Mouse (Mus musculus): Measurements from ENCODE around the gene Tns3.
A peak's percentile ranks its signal among the peaks of the same experiment; 100 is the strongest.

Tns3 gene

DNA sequence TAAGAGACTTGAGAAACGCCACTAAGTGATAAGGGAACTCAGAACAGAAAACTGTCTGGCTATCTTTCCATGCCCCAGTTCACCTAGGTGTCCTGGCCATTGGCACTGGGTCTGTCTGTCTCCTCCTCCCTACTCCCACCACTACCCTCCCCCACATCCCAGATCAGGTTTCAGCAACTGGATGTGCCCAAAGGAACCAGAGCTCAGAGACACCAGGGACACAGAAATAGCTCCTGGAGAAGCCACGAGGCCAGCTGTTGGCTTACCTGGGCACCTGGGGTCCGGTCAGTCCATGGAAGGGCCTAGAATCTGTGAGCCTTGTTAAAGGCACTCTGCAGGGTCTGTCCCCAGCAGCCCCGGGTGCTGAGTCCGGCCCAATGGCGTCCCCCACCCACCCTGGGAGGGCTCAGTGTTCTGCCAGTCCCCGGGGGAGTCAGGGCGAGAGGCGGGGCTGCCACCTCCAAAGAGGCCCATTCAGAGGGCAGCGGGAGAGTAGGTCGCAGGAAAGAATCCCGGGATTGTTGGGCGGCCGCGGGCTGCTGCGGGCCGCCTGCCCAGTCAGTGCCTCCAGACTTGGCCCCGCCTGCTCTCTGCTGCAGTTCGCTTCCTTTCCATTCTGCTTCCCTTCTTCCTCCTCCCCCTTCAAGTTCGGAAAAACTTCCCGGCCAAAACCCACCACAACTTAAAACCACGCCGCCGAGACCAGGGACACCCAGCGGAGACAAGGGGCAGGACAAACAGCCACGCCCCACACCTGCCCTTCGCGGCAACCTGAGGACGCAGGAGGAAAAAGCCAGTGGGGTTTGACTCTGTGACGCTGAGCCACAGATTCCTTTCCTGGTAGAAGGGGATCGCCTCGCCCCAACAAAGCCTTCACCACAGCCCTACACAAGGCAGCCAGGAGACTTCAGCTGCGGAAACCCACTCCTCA, 195.9 kb downstream of the Tns3 start:
- DNase-seq: peak; percentile 85

DNA sequence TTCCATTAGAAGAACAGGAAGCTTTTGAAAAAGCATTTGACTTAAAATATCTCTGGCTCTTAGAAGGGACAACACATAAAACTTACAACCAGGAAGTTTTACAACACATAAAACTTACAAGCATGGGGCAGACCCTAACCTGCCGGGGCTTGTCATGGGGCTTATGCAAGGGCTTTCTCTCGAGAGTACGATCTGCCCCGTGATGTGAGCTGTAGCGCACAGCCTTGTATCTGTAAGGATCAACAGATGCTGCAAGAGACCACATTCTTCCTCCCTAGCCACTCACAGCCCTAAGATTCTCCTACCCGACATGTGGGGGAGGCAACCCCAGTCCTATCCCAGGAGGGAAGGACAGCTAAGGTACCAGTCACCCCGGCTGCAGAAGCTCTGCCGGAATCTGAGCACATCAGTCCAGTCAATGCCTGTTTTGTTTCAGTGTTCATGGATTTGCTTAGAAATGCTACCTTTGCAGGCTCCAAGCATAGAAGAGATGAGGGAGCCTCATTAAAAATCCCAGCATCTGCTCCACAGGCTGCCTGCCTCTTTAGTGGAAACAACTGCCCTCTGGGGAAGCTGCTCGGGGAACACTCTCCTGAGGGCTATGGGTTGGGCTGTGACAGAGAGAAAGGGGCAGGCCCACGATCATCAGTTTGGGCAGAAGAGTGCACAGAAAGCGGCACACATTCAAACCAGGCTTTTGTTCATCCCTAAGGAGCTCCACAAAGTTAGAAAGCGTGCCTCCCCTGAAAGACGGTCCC, 196.8 kb downstream of the Tns3 start:
- DNase-seq: no peak

DNA sequence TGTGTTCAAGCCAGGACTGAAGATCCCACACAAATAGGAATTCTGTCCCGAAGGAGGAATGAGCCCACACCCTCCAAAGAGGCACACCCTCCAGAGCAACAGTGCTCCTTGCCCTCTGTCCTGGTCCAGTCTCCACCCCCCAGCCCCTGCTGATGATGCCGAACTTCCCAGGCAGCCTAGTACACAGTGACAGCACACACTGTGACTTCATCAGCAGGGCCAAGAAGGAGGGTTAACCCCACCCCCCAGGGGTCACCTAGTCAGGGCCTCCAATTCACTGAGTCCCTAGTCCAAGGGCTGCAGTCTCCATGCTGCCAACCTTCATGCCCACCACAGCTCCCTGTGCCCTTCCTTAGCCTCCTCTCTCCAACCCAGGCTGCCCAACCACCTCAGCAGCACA, 200.5 kb downstream of the Tns3 start:
- no peak for DNase-seq

DNA sequence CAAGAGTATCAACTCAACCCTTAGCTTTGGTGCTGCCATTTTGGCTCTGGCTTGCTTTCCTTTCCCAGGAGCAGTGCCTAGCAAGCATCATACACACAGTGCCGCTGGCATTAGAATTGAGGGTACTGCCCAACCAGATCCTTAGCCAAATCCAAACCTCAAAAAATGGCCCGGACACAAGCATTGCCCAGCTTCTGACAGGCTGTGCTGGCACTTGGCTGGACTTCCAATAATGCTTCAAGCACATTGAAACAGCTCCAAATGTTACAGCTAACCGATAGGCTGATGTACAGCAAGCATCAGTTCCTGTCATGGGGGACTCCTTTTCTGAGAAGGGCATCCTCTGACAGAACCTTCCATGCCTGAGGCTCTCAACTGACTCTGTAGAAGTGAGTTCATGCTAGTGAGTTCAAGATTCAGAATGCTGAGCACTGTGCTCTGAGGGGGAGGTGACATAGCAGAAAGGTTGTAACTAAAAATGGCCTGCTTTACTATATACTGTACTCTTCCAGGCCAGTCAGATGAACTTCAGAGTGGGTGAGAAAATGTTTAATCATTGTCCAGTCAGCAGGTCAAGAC, 201.4 kb downstream of the Tns3 start:
- no peak for DNase-seq

DNA sequence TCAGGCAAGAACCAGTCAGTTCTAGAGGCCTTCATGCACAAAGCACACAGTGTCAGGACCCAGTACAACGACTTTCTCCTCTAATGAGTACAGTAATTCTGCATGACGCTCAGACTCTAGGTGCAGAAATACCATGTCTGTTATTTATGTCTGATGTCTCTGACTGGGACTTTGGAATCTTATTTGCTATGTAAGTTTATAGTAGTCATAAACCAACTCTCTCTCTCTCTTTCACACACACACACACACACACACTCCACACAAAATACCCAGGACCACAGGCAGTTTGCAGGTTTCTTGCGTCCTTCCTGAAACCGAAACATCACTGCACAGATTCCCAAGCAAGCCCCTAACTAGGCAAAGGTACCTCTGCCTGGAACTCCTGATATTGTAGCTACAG, 203.5 kb downstream of the Tns3 start:
- no peak for DNase-seq

DNA sequence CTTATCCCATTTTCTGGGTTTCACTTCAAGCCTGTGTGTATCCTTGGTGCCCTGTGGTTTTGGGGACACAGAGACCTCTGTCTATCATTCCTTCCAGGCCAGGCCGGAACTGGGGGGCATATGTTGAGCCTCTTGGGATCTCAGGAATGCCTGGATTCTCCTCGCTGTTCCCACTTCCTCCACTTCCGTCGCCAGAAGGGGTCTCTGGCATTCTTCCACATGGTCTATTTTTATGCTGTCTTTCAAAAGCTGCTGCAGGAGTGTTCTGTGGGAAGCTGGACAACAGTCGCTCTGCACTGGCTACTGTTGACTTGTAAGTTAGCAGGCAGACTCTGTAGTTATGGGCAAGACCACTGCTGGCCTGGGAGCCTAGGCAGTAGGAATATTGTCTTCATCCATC, 206.4 kb downstream of the Tns3 start:
- peak; percentile 52 for DNase-seq

DNA sequence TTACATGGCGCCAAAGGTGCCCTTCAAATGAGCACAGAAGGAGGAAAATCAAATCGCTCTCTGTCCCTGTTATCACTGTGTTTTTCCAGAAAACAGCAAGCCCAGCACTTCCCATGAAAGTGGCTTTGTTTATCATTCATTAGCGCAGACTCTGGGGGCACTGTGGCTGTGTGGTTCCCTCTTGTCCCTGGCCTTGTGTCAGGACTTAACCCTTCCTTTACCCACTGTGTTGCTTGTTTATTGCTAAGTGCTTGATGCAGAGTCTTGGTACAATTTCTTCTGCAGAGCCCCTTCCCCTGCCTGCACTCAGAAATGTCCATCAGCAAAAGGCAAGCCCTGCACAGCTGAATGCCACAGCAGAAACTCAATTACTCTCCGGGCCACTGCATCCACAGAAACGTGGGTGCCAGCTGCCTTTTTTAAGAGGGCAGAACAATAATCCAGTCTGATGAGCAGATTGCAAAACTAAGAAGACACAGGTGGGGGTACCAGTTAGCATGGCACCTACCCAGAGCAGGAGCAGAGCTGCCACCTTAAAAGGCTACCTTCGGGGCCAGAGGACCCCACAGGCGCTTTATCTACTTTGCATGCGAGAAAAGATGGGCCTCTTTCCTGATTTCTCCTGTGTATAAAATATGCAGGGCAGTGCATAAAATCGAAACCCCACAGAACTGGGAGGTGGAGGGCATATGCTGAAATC, 207.6 kb downstream of the Tns3 start:
- no peak for DNase-seq

DNA sequence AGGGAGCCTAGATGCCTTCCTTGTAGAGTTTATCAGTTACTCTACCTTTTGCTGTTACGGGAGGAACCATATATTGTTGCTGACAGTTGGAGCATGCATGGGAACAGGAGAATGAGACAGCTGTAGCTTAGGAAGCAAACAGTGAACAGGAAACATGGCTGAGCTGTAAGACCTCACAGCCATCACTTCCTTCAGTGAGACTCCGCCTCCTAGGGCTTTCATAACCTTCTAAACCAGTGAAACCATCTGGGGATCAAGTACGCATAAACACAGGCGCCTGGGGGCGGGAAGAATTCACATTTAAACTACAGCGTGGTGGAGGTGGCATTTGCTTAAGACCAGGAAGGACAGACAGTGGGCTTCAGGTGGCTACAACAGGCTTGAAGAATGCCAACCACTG, 208.7 kb downstream of the Tns3 start:
- no peak for DNase-seq

DNA sequence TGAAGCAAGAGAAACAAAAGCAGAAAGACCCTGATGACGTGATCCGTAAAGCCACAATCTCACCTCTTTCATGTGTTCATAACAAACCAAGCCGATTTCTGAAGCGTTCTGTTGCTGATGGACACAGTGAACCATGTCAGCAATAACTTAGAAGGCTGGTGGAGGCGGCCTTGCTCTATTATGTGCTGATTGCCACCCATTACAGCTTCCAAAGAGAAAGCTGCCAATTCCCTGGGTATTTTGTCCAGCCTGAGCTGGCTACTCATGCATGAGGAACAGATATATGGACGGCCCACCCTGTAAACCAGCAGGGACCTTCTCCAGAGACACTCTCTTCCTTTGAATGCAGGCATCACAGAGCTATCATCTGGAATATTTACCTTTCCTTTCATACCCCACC, 211.1 kb downstream of the Tns3 start:
- DNase-seq: no peak

DNA sequence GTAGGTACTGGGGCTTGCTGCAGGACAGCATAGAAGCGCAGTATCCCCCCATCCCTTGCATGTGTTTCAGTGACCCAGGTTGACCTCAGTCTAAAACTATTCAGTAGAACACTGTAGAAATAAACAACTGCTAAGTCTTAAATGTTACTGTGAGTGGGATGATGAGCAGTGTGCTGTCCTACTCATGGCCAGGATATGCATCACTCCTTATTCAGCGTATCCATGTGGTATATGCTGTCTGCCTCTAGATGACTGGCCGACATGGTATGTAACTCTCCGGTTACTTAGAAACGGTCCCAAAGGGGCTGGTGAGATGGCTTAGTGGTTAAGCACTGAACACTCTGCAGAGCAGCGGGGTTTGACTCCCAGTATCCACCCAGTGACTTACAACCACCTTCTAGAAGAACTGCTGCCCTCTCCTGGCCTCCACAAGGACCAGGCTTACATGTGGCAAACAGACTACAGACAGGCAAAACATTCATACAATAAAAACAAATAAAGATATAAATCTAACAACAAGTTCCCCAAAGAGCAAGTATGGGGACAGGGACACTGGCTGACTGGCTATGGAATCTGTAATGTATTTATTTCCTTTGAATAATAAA, 212.6 kb downstream of the Tns3 start:
- no peak for DNase-seq

DNA sequence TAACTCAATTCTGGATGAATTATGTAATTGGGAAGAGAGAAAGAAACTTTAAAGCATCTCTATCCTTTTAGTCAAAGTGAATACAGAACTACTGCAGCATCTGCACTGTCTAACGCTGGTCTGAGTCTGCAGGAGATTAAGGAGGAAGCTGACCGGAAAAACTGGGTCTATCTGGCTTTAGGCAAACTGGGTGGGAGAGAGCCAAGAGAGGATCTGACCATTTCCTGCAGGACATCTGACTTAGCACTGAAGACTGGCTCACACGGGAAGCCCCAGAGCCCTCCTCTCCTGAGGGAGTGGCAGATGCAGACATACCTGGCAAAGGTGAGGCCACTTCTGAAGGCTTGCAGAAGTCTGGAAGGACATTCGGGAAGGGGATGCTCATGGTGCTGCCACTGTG, 213.8 kb downstream of the Tns3 start:
- no peak for DNase-seq

DNA sequence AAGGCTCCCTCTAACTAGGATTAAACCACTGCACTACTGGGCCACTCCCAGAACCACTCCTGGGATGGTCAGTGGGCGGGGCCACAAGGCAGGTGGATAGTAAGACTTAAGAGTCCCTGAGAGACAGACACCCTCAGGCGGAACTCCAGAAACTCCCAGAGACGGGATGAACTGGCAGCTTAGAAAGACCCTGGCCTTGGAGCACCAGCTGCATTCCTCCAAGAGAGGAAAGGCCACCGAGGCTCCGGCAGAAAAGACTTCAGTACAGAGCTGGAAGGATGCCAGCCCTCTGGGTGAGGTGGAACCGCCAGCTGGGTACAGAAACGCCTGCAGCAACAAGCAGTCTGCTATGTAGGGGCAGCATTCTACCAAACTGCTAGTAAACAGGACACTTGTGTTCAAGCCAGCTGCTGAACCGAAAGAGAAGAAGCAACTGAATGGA, 218.4 kb downstream of the Tns3 start:
- DNase-seq: peak; percentile 88

DNA sequence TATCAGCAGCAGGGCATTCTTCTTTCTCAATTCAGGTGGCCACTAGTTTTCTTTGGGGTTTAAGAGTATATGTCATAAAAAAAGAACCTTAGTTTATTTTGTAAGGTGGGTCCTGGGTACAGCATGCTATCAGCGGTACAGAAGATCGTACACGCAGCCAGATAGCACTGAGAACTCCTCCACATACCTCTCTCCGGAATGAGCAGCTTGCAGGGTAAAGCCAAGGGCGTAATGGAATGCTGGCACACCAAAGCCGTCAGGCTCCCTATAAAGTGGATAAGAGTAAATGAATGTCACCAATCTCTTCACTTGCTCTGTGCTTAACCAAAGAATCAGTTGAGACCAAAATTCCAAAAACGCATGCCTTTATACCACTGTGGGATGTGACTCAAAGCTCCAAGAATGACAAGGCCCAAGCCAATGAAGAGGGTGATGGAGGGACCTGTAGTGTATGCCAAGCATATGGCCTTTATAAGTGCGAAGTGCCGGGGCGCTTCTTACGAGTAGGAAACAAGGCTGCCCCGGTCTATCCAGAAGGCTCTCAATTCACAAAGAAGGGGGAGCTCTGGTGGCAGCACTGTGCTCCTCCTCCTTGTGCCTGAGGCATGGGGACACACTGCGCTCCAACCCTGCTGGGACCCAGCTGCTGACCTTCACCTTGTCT, 219.4 kb downstream of the Tns3 start:
- DNase-seq: no peak

DNA sequence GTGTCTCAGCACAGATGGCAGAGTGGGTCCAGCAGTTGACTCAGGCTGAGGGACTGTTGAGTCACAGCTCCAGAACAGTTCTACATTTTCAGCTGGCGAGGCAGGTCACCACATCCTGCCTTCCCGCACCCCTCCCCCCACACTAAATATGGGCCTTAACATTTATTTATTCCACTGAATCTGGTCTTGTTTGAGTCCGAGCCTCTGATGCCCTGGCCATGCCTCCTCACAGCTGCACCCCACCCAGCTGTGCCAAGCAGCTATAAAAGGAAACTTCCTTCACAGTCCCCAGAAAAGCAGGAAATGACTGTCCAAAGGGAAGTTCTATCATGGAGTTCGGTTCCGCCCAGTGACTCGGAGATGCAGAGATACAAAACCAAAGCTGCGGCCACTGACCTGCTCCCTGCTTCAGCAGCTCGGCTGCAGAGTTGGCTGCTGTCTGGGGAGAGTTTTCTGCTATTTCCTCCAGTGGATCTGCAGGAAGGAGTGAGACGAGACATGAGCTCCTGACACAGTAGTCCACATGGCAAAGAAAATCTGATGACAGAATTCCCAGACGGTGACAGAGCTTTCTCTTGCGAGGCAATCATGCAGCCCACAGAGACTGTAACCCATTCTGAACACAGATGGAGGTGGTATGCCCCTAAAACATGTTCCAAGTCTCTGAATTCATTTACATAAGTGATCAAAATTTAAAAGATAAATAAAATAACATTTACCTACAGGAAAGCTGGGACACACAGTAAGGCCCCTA, 220.6 kb downstream of the Tns3 start:
- peak; percentile 84 for DNase-seq

DNA sequence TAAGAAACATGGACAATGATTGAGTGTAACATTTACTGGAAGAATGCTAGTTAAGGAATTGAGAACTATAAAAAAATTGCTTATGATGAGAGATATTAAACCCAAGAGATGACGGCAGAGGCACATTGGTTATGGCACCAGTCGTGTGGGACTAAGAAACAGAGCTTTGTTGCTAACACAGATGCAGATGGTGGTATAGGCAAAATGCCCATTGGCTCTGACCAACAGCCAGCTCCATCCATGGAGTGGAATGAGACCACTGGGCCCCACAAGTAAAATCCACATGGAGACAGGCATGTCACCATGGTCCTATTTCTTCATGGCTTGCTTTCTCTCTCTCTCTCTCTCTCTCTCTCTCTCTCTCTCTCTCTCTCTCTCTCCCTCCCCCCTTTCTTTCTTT, 223.6 kb downstream of the Tns3 start:
- no peak for DNase-seq

DNA sequence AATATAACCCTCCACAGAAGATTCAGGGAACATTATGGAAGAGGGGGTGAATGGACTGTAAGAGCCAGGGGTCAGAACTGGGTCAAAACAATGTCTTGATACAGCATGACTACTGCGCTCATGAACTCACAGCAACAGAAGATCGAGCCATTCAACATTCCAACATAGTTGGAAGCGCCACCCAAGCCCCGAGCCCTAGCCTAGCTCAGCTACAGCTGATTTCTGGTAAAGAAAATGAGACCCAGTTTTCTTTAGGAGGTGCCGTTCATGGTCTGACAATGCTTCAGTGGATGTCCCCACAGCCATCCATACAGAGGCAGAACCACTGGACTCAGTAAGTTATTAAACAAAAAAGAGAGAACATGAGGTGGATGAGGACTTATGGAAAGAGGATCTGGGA, 224.1 kb downstream of the Tns3 start:
- DNase-seq: no peak

DNA sequence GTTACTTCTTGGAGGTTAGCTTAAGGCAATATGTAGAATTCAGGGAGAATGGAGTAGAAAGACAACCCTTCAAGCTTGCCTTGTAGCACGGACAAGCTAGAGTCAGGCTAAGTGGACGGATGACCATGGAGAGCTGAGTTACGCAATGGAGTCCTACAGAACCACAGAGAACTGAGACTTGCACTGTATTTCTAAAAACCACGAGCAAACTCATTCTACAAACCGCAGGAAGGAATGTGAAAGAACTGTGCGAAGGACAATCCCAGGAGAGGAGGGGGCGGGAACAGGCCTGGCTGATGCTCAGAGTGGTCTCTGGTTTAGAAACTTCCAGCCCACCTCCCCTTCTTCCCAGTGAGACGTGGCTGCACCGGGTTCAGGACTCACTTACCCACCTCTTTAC, 225.3 kb downstream of the Tns3 start:
- peak; percentile 59 for DNase-seq

DNA sequence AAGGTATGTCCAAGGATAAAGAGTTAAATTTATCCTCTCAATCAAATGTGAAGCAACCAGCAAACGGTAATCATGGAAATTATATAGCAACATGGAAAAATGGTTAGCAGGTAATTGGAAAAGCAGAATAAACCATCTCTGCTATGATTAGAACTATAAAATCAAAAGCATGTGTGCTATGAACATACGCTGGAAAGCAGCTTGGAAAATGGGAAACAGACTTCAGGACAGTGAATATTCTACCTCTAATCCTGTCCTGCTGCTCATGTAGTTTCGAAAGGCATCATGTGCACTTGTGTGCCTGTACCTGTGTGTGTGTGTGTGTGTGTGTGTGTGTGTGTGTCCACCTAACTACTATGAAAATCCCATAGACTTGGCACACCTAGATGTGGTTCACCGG, 226.1 kb downstream of the Tns3 start:
- DNase-seq: no peak

DNA sequence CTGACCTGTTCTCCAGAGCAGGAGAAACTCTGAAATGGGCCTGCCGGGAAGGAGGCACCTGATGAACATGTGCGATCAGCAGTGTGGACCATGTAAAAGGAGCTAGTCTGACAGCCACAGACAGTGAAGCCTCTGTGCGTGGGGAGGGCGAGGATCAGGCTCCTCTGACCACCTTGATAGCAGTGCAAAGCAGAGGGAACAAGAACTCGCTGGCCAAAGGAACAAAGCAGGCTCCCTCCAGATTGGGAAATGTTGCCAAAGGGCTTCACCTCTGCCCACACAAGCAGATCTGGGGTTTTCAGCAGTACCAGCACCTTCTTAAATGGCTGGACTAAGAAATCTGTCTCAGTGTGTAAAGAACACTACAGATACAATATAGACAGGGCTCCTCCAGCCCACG, 229.2 kb downstream of the Tns3 start:
- DNase-seq: no peak

DNA sequence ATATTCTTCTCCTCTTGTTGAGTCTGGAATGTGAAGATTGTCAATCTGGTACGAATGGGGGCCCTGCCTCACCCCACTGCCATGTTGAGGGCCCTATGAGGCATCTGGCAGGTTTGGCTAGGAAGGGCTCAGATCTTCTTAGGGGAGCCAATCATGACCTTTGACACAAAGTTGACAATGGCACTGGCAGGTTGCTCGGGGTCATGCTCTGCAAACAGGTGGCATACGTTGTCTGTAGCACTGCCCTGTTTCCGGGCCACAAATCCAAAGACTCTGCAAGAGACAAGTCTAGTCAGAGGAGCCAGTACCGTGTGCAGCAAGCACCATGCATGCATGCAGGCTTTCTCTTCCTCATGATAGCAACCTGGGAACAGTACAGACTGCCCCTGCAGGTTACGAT, 230.0 kb downstream of the Tns3 start:
- no peak for DNase-seq

DNA sequence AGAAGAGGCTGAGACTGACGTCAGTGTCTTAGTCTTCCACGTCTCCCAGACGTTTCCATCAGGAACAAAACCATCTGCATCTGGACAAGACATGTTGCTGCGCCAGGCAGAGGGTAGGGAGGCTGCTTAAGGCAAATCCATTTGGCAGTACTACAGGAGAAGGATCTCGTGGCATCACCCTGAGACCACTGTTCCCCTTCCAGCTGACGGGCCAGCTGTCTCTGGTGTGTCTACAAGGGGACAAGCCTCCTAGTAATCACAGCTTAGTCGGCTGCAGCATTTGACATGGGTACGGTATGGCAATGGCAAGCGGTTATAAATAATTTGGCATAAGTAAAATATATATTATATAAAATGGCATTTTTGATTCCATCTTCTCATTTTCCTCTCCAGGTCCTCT, 230.9 kb downstream of the Tns3 start:
- no peak for DNase-seq
